Mouse (Mus musculus): ENCODE measurements around the gene Herc4. TPM values are rescaled to one million over a fixed set of nuclear protein-coding genes. Genes with fewer than 3 reads are reported as not detected.

Gene Herc4
- polyA plus RNA-seq, 1 experiment from 2014 or later = 33.6 TPM

DNA sequence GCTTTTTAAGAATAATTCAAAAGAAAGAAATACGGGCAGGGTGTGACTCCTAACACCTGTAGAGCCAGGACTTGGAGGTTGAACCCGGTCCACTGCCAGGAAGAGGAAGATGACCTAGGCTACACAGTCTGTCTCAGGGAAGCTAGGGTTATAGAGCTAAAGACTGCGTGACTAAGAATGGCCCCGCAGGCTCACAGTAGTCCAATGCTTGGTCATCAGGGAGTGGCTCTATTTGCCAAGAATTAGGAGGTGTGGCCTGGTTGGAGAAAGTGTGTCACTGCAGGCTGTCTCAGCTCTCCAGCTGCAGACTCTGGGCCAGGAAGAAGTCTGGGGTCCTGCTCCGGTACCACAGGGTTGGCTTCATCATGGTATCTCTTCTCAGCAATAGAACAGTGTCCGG, 6.9 kb upstream of the Herc4 start:
- no peak overlapping the region for H3K27ac ChIP-seq
- H3K4me3 ChIP-seq = no peak overlapping the region
- H3K36me3 ChIP-seq (ENCODE audit: poor library complexity, severe bottlenecking) = no peaks in the 10 kb centered on the region
- ATAC-seq = no peak
- no peak overlapping the region for H3K9ac ChIP-seq
- H3K9me3 ChIP-seq (replicated peaks) = no peaks in the 10 kb centered on the region
- H3K4me2 ChIP-seq = no peak overlapping the region
- WGBS = 94% methylated on average over 6 of the region's 6 CpGs
- H3K4me1 ChIP-seq = no peaks in the 10 kb centered on the region
- no peaks in the 10 kb centered on the region for H3K27me3 ChIP-seq

GRCm38 (mm10) chr10:63237206-63237605, 6.4 kb upstream of the Herc4 start:
- Histone ChIP-seq H3K27me3 (no peaks in the 10 kb centered on the region), H3K9ac (no peak overlapping the region), H3K36me3 (ENCODE audit: poor library complexity, severe bottlenecking) (no peaks in the 10 kb centered on the region), H3K27ac (no peak overlapping the region), H3K4me2 (no peak overlapping the region), H3K9me3 (replicated peaks) (no peaks in the 10 kb centered on the region), H3K4me3 (no peak overlapping the region), H3K4me1 (no peaks in the 10 kb centered on the region)
- 44% methylated on average over 2 of the region's 2 CpGs for WGBS
- ATAC-seq = no peak

- no peak overlapping the region for H3K9ac ChIP-seq
- 73% methylated on average over 4 of the region's 4 CpGs for WGBS
- no peak overlapping the region for H3K4me3 ChIP-seq
- no peak overlapping the region for H3K4me2 ChIP-seq
- no peak for ATAC-seq
- no peak overlapping the region for H3K27ac ChIP-seq
- peaks cover 8% of the 10 kb centered on the region for H3K4me1 ChIP-seq
- H3K27me3 ChIP-seq = no peaks in the 10 kb centered on the region
- no peaks in the 10 kb centered on the region for H3K36me3 ChIP-seq (ENCODE audit: poor library complexity, severe bottlenecking)
- H3K9me3 ChIP-seq (replicated peaks) = no peaks in the 10 kb centered on the region
Observed at GRCm38 (mm10) chr10:63238090-63238489, 5.5 kb upstream of the Herc4 start.

- Histone ChIP-seq H3K27me3 (no peaks in the 10 kb centered on the region), H3K9ac (no peak overlapping the region), H3K4me3 (no peak overlapping the region), H3K27ac (no peak overlapping the region), H3K4me1 (peaks cover 12% of the 10 kb centered on the region), H3K9me3 (replicated peaks) (no peaks in the 10 kb centered on the region), H3K36me3 (ENCODE audit: poor library complexity, severe bottlenecking) (no peaks in the 10 kb centered on the region), H3K4me2 (no peak overlapping the region)
- ATAC-seq = no peak
- WGBS = 90% methylated on average over 2 of the region's 2 CpGs
Observed at GRCm38 (mm10) chr10:63239848-63240247, 3.8 kb upstream of the Herc4 start.

GRCm38 (mm10) chr10:63240868-63241271, 2.7 kb upstream of the Herc4 start:
- H3K27ac ChIP-seq = no peak overlapping the region
- no peak overlapping the region for H3K4me2 ChIP-seq
- 85% methylated on average over 2 of the region's 2 CpGs for WGBS
- H3K9me3 ChIP-seq (replicated peaks) = no peaks in the 10 kb centered on the region
- H3K4me3 ChIP-seq = no peak overlapping the region
- no peak for ATAC-seq
- no peaks in the 10 kb centered on the region for H3K27me3 ChIP-seq
- no peak overlapping the region for H3K9ac ChIP-seq
- H3K36me3 ChIP-seq (ENCODE audit: poor library complexity, severe bottlenecking) = no peaks in the 10 kb centered on the region
- H3K4me1 ChIP-seq = peaks cover 20% of the 10 kb centered on the region

GRCm38 (mm10) chr10:63242798-63243435, 693 bp upstream of the Herc4 start:
- Histone ChIP-seq H3K4me1 (peaks cover 23% of the 10 kb centered on the region), H3K9ac (peak overlapping the region; percentile 65), H3K27me3 (no peaks in the 10 kb centered on the region), H3K4me2 (peak overlapping the region; percentile 67), H3K36me3 (ENCODE audit: poor library complexity, severe bottlenecking) (no peaks in the 10 kb centered on the region), H3K27ac (no peak overlapping the region), H3K4me3 (peak overlapping the region; percentile 91), H3K9me3 (replicated peaks) (no peaks in the 10 kb centered on the region)
- 32% methylated on average over 12 of the region's 12 CpGs for WGBS
- ATAC-seq = no peak

- H3K27ac ChIP-seq = peak overlapping the region; percentile 96
- H3K4me3 ChIP-seq = peak overlapping the region; percentile 91
- no peaks in the 10 kb centered on the region for H3K9me3 ChIP-seq (replicated peaks)
- peak; percentile 87 for ATAC-seq
- H3K9ac ChIP-seq = peak overlapping the region; percentile 96
- H3K4me2 ChIP-seq = peak overlapping the region; percentile 67
- peaks cover 23% of the 10 kb centered on the region for H3K4me1 ChIP-seq
- no peaks in the 10 kb centered on the region for H3K27me3 ChIP-seq
- no peaks in the 10 kb centered on the region for H3K36me3 ChIP-seq (ENCODE audit: poor library complexity, severe bottlenecking)
- WGBS = under 1% methylated on average over 41 of the region's 41 CpGs
Observed at GRCm38 (mm10) chr10:63244055-63244671, 553 bp downstream of the Herc4 start.

DNA sequence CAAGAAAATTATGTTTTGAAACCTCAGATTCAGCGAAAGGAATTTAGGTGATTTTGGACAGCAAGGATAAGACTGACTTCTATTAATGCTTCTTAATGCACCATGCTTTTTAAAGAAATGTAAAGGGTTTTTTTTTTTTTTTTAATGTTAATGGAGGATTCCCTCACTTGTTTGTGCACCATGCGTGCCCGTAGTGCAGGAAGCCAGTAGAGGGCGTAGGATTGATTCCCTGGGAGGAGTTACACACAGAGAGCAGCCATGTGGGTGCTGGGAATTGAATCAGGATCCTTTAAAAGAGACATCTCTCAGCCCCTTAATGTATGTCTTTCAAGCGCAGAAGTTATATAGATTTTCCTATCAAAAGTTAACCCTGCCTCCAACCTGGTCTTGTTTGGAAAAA, 1.1 kb downstream of the Herc4 start:
- no peak for ATAC-seq
- peaks cover 23% of the 10 kb centered on the region for H3K4me1 ChIP-seq
- H3K27me3 ChIP-seq = no peaks in the 10 kb centered on the region
- peak overlapping the region; percentile 96 for H3K9ac ChIP-seq
- H3K4me2 ChIP-seq = peak overlapping the region; percentile 67
- WGBS = 16% methylated on average over 5 of the region's 5 CpGs
- no peaks in the 10 kb centered on the region for H3K36me3 ChIP-seq (ENCODE audit: poor library complexity, severe bottlenecking)
- peak overlapping the region; percentile 91 for H3K4me3 ChIP-seq
- no peak overlapping the region for H3K27ac ChIP-seq
- no peaks in the 10 kb centered on the region for H3K9me3 ChIP-seq (replicated peaks)

GRCm38 (mm10) chr10:63245846-63246245, 2.2 kb downstream of the Herc4 start:
- WGBS = 95% methylated on average over 3 of the region's 3 CpGs
- no peak for ATAC-seq
- Histone ChIP-seq H3K4me1 (peaks cover 23% of the 10 kb centered on the region), H3K9ac (no peak overlapping the region), H3K27ac (no peak overlapping the region), H3K9me3 (replicated peaks) (no peaks in the 10 kb centered on the region), H3K4me2 (no peak overlapping the region; the same call in 1 of the 2 replicates), H3K36me3 (ENCODE audit: poor library complexity, severe bottlenecking) (peaks cover 7% of the 10 kb centered on the region; the same call in 1 of the 2 replicates), H3K27me3 (no peaks in the 10 kb centered on the region), H3K4me3 (no peak overlapping the region)

DNA sequence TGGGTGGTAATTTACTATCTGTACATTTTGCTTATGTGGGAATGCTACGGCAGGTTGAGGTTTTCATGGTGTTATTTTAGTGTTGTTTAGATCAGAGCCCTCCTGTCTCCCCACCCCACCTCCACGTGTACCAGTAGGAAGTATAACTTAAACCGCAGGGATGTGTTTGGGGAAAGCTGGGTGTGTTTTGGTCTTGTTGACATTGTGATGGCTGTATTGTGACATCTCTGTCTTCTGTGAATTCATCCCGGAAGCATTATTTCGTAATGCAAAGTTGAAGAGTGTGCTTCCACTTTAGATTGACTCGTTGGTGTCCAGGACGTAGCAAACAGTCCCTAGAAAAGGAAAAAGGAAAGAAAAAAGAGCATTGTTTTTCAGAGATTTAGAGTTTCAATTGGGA, 3.8 kb downstream of the Herc4 start:
- Histone ChIP-seq H3K4me2 (no peak overlapping the region), H3K9ac (no peak overlapping the region), H3K4me3 (no peak overlapping the region), H3K27me3 (no peaks in the 10 kb centered on the region), H3K27ac (no peak overlapping the region), H3K36me3 (ENCODE audit: poor library complexity, severe bottlenecking) (peaks cover 13% of the 10 kb centered on the region; the same call in 1 of the 2 replicates), H3K9me3 (replicated peaks) (no peaks in the 10 kb centered on the region), H3K4me1 (peaks cover 22% of the 10 kb centered on the region)
- no peak for ATAC-seq
- 81% methylated on average over 7 of the region's 7 CpGs for WGBS

GRCm38 (mm10) chr10:63248421-63248820, 4.8 kb downstream of the Herc4 start:
- Histone ChIP-seq H3K9me3 (replicated peaks) (no peaks in the 10 kb centered on the region), H3K9ac (no peak overlapping the region), H3K27me3 (no peaks in the 10 kb centered on the region), H3K4me2 (no peak overlapping the region), H3K36me3 (ENCODE audit: poor library complexity, severe bottlenecking) (peaks cover 21% of the 10 kb centered on the region; the same call in 1 of the 2 replicates), H3K4me1 (peaks cover 15% of the 10 kb centered on the region), H3K4me3 (no peak overlapping the region), H3K27ac (no peak overlapping the region)
- ATAC-seq = no peak
- WGBS = 92% methylated on average over 6 of the region's 6 CpGs

DNA sequence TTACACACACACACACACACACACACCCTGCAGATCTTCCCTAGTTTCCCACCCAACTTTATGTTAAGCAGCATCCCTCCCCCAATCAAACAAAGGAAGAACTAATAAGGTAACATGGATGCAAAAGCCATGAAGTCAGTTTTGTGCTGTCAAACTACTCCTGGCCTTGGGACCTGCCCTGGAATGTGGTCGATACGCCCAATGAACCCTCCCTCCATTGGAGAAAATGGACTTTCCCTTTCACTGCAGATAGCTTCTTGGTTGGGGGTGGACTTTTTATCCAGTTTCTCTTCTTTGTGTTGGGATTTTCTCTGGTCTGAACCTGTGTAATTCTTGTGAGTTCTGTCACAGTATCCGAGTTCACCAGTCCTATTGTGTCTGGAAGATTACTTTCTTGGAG, 15.1 kb downstream of the Herc4 start:
- Histone ChIP-seq H3K27me3 (no peaks in the 10 kb centered on the region), H3K4me1 (0 out of 2 replicates have a peak, but pooled peaks cover 3% of the 10 kb centered on the region), H3K27ac (no peak overlapping the region), H3K36me3 (ENCODE audit: poor library complexity, severe bottlenecking) (no peaks in the 10 kb centered on the region; the same call in 1 of the 2 replicates), H3K9me3 (replicated peaks) (no peaks in the 10 kb centered on the region), H3K9ac (no peak overlapping the region), H3K4me2 (no peak overlapping the region), H3K4me3 (no peak overlapping the region)
- ATAC-seq = no peak
- WGBS = 77% methylated on average over 3 of the region's 3 CpGs
